Mouse (Mus musculus): Measurements from ENCODE around the gene Uchl5. TPM values are rescaled to one million over a fixed set of nuclear protein-coding genes. Genes with fewer than 3 reads are reported as not detected.

Uchl5 gene
- polyA plus RNA-seq (2012; rRNA removed) = 15.0 and 15.5 TPM in 2 replicates

GRCm38 (mm10) chr1:143776446-143777411 lies at the start of gene Uchl5, which contains the start of gene Trove2:
Gene Uchl5, plus strand, starts transcription at chr1:143777272.
Gene Trove2, minus strand, starts transcription at chr1:143777068.
- TF ChIP-seq POLR2A (IDR thresholded peaks at IDR 0.05; ENCODE audit: control insufficient read depth, low read depth, low read length) (peak; percentile 85), CTCF (IDR thresholded peaks at IDR 0.05; ENCODE audit: control insufficient read depth, insufficient read depth, insufficient replicate concordance, low read depth, low read length) (peak; percentile 86)
- Histone ChIP-seq H3K4me3 (ENCODE audit: control insufficient read depth, low read depth, low read length) (peak within 1 kb of the TSS; percentile 98), H3K27me3 (ENCODE audit: control insufficient read depth, insufficient read depth, low read length) (no peaks in the 10 kb centered on the region), H3K27ac (ENCODE audit: control insufficient read depth, insufficient read depth, low read depth, low read length) (peak within 1 kb of the TSS; percentile 27), H3K36me3 (ENCODE audit: control insufficient read depth, insufficient read depth, low read length) (no peaks in the 10 kb centered on the region), H3K4me1 (ENCODE audit: control insufficient read depth, insufficient read depth, low read length) (no peaks in the 10 kb centered on the region; the same call in 1 of the 2 replicates)

- no peaks in the 10 kb centered on the region for H3K27me3 ChIP-seq (ENCODE audit: control insufficient read depth, insufficient read depth, low read length)
- no peak overlapping the region; the same call in 1 of the 2 replicates for H3K27ac ChIP-seq (ENCODE audit: control insufficient read depth, insufficient read depth, low read depth, low read length)
- no peaks in the 10 kb centered on the region for H3K4me1 ChIP-seq (ENCODE audit: control insufficient read depth, insufficient read depth, low read length)
- H3K4me3 ChIP-seq (ENCODE audit: control insufficient read depth, low read depth, low read length) = no peak overlapping the region
- H3K36me3 ChIP-seq (ENCODE audit: control insufficient read depth, insufficient read depth, low read length) = no peaks in the 10 kb centered on the region
- no peak for TF ChIP-seq POLR2A (IDR thresholded peaks at IDR 0.05; ENCODE audit: control insufficient read depth, low read depth, low read length)
- TF ChIP-seq CTCF (IDR thresholded peaks at IDR 0.05; ENCODE audit: control insufficient read depth, insufficient read depth, insufficient replicate concordance, low read depth, low read length) = no peak
These were observed 49.2 kb upstream of the Uchl5 start for GRCm38 (mm10) chr1:143727701-143728445.

GRCm38 (mm10) chr1:143730899-143731298 lies 46.2 kb upstream of the Uchl5 start:
- Histone ChIP-seq H3K27ac (ENCODE audit: control insufficient read depth, insufficient read depth, low read depth, low read length) (no peak overlapping the region), H3K27me3 (ENCODE audit: control insufficient read depth, insufficient read depth, low read length) (no peaks in the 10 kb centered on the region), H3K4me1 (ENCODE audit: control insufficient read depth, insufficient read depth, low read length) (no peaks in the 10 kb centered on the region), H3K4me3 (ENCODE audit: control insufficient read depth, low read depth, low read length) (no peak overlapping the region), H3K36me3 (ENCODE audit: control insufficient read depth, insufficient read depth, low read length) (no peaks in the 10 kb centered on the region)
- no peak for TF ChIP-seq CTCF (IDR thresholded peaks at IDR 0.05; ENCODE audit: control insufficient read depth, insufficient read depth, insufficient replicate concordance, low read depth, low read length)
- no peak for TF ChIP-seq POLR2A (IDR thresholded peaks at IDR 0.05; ENCODE audit: control insufficient read depth, low read depth, low read length)

GRCm38 (mm10) chr1:143731691-143732090 lies 45.4 kb upstream of the Uchl5 start:
- Histone ChIP-seq H3K4me1 (ENCODE audit: control insufficient read depth, insufficient read depth, low read length) (no peaks in the 10 kb centered on the region), H3K27me3 (ENCODE audit: control insufficient read depth, insufficient read depth, low read length) (no peaks in the 10 kb centered on the region), H3K4me3 (ENCODE audit: control insufficient read depth, low read depth, low read length) (no peak overlapping the region), H3K36me3 (ENCODE audit: control insufficient read depth, insufficient read depth, low read length) (no peaks in the 10 kb centered on the region), H3K27ac (ENCODE audit: control insufficient read depth, insufficient read depth, low read depth, low read length) (no peak overlapping the region)
- TF ChIP-seq CTCF (IDR thresholded peaks at IDR 0.05; ENCODE audit: control insufficient read depth, insufficient read depth, insufficient replicate concordance, low read depth, low read length) (no peak), POLR2A (IDR thresholded peaks at IDR 0.05; ENCODE audit: control insufficient read depth, low read depth, low read length) (no peak)

- TF ChIP-seq POLR2A (IDR thresholded peaks at IDR 0.05; ENCODE audit: control insufficient read depth, low read depth, low read length) (no peak), CTCF (IDR thresholded peaks at IDR 0.05; ENCODE audit: control insufficient read depth, insufficient read depth, insufficient replicate concordance, low read depth, low read length) (no peak)
- Histone ChIP-seq H3K27ac (ENCODE audit: control insufficient read depth, insufficient read depth, low read depth, low read length) (no peak overlapping the region), H3K36me3 (ENCODE audit: control insufficient read depth, insufficient read depth, low read length) (no peaks in the 10 kb centered on the region), H3K4me3 (ENCODE audit: control insufficient read depth, low read depth, low read length) (no peak overlapping the region), H3K27me3 (ENCODE audit: control insufficient read depth, insufficient read depth, low read length) (no peaks in the 10 kb centered on the region), H3K4me1 (ENCODE audit: control insufficient read depth, insufficient read depth, low read length) (no peaks in the 10 kb centered on the region; the same call in 1 of the 2 replicates)
These were observed 43.1 kb upstream of the Uchl5 start for GRCm38 (mm10) chr1:143733914-143734410.

- TF ChIP-seq CTCF (IDR thresholded peaks at IDR 0.05; ENCODE audit: control insufficient read depth, insufficient read depth, insufficient replicate concordance, low read depth, low read length) = no peak
- peak overlapping the region; percentile 74 for H3K27ac ChIP-seq (ENCODE audit: control insufficient read depth, insufficient read depth, low read depth, low read length)
- no peaks in the 10 kb centered on the region for H3K27me3 ChIP-seq (ENCODE audit: control insufficient read depth, insufficient read depth, low read length)
These were observed 38.3 kb upstream of the Uchl5 start for GRCm38 (mm10) chr1:143738811-143739210.

More at GRCm38 (mm10) chr1:143738811-143739210, 38.3 kb upstream of the Uchl5 start:
- Histone ChIP-seq H3K4me3 (ENCODE audit: control insufficient read depth, low read depth, low read length) (peak overlapping the region; percentile 99), H3K4me1 (ENCODE audit: control insufficient read depth, insufficient read depth, low read length) (no peaks in the 10 kb centered on the region; the same call in 1 of the 2 replicates), H3K36me3 (ENCODE audit: control insufficient read depth, insufficient read depth, low read length) (no peaks in the 10 kb centered on the region; the same call in 1 of the 2 replicates)
